Mouse (Mus musculus) hindbrain, embryonic 16.5 days (tissue): ENCODE results near the gene Fam114a1. TPM values are rescaled to one million over a fixed set of nuclear protein-coding genes. Genes with fewer than 3 reads are reported as not detected.
A peak's percentile ranks its signal among the peaks of the same experiment; 100 is the strongest.

Experiments used
- ATAC-seq: fragments of 200-750 bp; cut with Nextera tagmentation; 2 replicates; pipeline ENCODE4 v1.8.0; 2017; ENCODE audit warnings: moderate TSS enrichment, moderate library complexity
- H3K27ac ChIP-seq: fragments of 300-500 bp; sonication (generic); 2 replicates; pipeline ENCODE4 v1.5.1; 2014; ENCODE audit warnings: low read depth, mild to moderate bottlenecking, control low read depth, low read length, moderate library complexity
- H3K27me3 ChIP-seq: fragments of 300-500 bp; sonication (generic); replicated peaks from 2 replicates; pipeline ENCODE4 v1.6.1; 2014; ENCODE audit warnings: low read length; ENCODE audit not compliant: control insufficient read depth, insufficient read depth
- H3K36me3 ChIP-seq: fragments of 300-500 bp; sonication (generic); 2 replicates; pipeline ENCODE4 v1.6.1; 2014; ENCODE audit warnings: mild to moderate bottlenecking, low read length, moderate library complexity, mixed read lengths; ENCODE audit not compliant: control insufficient read depth, insufficient read depth
- H3K4me1 ChIP-seq: fragments of 300-500 bp; sonication (generic); 2 replicates; pipeline ENCODE4 v1.6.1; 2014; ENCODE audit warnings: low read depth, low read length; ENCODE audit not compliant: control insufficient read depth, insufficient read depth
- H3K4me2 ChIP-seq: fragments of 300-500 bp; sonication (generic); 2 replicates; pipeline ENCODE4 v1.6.1; 2014; ENCODE audit warnings: mild to moderate bottlenecking, low read length, control low read depth, moderate library complexity
- H3K4me3 ChIP-seq: fragments of 300-500 bp; sonication (generic); 2 replicates; pipeline ENCODE4 v1.5.1; 2014; ENCODE audit warnings: mild to moderate bottlenecking, low read length, control low read depth, moderate library complexity
- H3K9ac ChIP-seq: fragments of 300-500 bp; sonication (generic); 2 replicates; pipeline ENCODE4 v1.6.1; 2014; ENCODE audit warnings: low read depth, mild to moderate bottlenecking, control low read depth, low read length, moderate library complexity
- H3K9me3 ChIP-seq: fragments of 300-500 bp; sonication (generic); 2 replicates; pipeline ENCODE4 v1.6.1; 2014; ENCODE audit warnings: mild to moderate bottlenecking, low read length, moderate library complexity; ENCODE audit not compliant: control insufficient read depth
- WGBS: fragments of 180-500 bp; shearing (Covaris S2); extraction: QIAGEN DNeasy Blood & Tissue Kit; methylation state at CpG from one replicate; pipeline ENCODE4 v1.1.7; 2014; 5-methylcytosine and 5-hydroxymethylcytosine counted together
- polyA plus RNA-seq: library from polyadenylated mRNA; unstranded; fragments of >200 nt; fragmentation: Nextera tagmentation; extraction: Ambion mirVana; gene quantifications from 2 replicates; pipeline ENCODE4 v1.2.1, GENCODE M21; 2015

Gene Fam114a1
- polyA plus RNA-seq, 1 experiment from 2014 or later: 9.6 TPM

- no peaks in the 10 kb centered on the region; the same call in none of the 2 replicates for H3K4me1 ChIP-seq
- no peaks in the 10 kb centered on the region for H3K36me3 ChIP-seq
- 67% methylated on average over 5 of the region's 5 CpGs for WGBS
- no peak for ATAC-seq
- no peak overlapping the region for H3K4me3 ChIP-seq
- H3K27ac ChIP-seq: no peak overlapping the region
- H3K27me3 ChIP-seq: no peaks in the 10 kb centered on the region
- no peak overlapping the region for H3K4me2 ChIP-seq
- H3K9me3 ChIP-seq: no peaks in the 10 kb centered on the region
- H3K9ac ChIP-seq: no peak overlapping the region
Measured at GRCm38 (mm10) chr5:65040463-65040862, 70.6 kb downstream of the Fam114a1 start.

GRCm38 (mm10) chr5:65043407-65043895 lies 73.6 kb downstream of the Fam114a1 start:
- ATAC-seq: no peak
- no peaks in the 10 kb centered on the region for H3K27me3 ChIP-seq
- 56% methylated on average over 11 of the region's 11 CpGs for WGBS
- H3K9me3 ChIP-seq: no peaks in the 10 kb centered on the region
- no peak overlapping the region for H3K4me3 ChIP-seq
- no peak overlapping the region for H3K27ac ChIP-seq
- H3K9ac ChIP-seq: no peak overlapping the region
- peaks cover 6% of the 10 kb centered on the region for H3K4me1 ChIP-seq
- no peak overlapping the region for H3K4me2 ChIP-seq
- H3K36me3 ChIP-seq: no peaks in the 10 kb centered on the region

- 0 out of 2 replicates have a peak overlapping the region, but pooled peaks have one; percentile 16 for H3K27ac ChIP-seq
- ATAC-seq: peak; percentile 70; the same call in 1 of the 2 replicates
Measured at GRCm38 (mm10) chr5:65045642-65046370, 75.9 kb downstream of the Fam114a1 start.

GRCm38 (mm10) chr5:65046442-65047284 lies 76.8 kb downstream of the Fam114a1 start:
- no peak overlapping the region for H3K4me3 ChIP-seq
- ATAC-seq: peak; percentile 32
- H3K9ac ChIP-seq: no peak overlapping the region
- no peaks in the 10 kb centered on the region for H3K9me3 ChIP-seq
- H3K36me3 ChIP-seq: no peaks in the 10 kb centered on the region
- H3K4me1 ChIP-seq: peaks cover 6% of the 10 kb centered on the region
- H3K27ac ChIP-seq: peak overlapping the region; percentile 32; the same call in 1 of the 2 replicates
- WGBS: 66% methylated on average over 12 of the region's 12 CpGs
- H3K27me3 ChIP-seq: no peaks in the 10 kb centered on the region
- H3K4me2 ChIP-seq: no peak overlapping the region

More at GRCm38 (mm10) chr5:65045642-65046370, 75.9 kb downstream of the Fam114a1 start:
- WGBS: 59% methylated on average over 6 of the region's 6 CpGs
- Histone ChIP-seq H3K36me3 (no peaks in the 10 kb centered on the region), H3K4me2 (no peak overlapping the region), H3K4me1 (peaks cover 6% of the 10 kb centered on the region), H3K9me3 (no peaks in the 10 kb centered on the region), H3K27me3 (no peaks in the 10 kb centered on the region), H3K4me3 (no peak overlapping the region), H3K9ac (no peak overlapping the region)

- ATAC-seq: peak; percentile 38
- no peaks in the 10 kb centered on the region for H3K27me3 ChIP-seq
- no peaks in the 10 kb centered on the region for H3K36me3 ChIP-seq
- H3K9me3 ChIP-seq: no peaks in the 10 kb centered on the region
- H3K4me3 ChIP-seq: no peak overlapping the region
- 34% methylated on average over 12 of the region's 12 CpGs for WGBS
- H3K27ac ChIP-seq: peak overlapping the region; percentile 32; the same call in 1 of the 2 replicates
- peaks cover 8% of the 10 kb centered on the region for H3K4me1 ChIP-seq
- H3K4me2 ChIP-seq: no peak overlapping the region
- no peak overlapping the region for H3K9ac ChIP-seq
Measured at GRCm38 (mm10) chr5:65047285-65047855, 77.5 kb downstream of the Fam114a1 start.

- WGBS: 67% methylated on average over 5 of the region's 5 CpGs
Measured at GRCm38 (mm10) chr5:65049880-65050279, 80.0 kb downstream of the Fam114a1 start.

GRCm38 (mm10) chr5:65051513-65051912 lies 81.6 kb downstream of the Fam114a1 start:
- Histone ChIP-seq H3K4me3 (no peak overlapping the region), H3K9me3 (no peaks in the 10 kb centered on the region), H3K4me2 (no peak overlapping the region), H3K27ac (no peak overlapping the region), H3K9ac (no peak overlapping the region), H3K36me3 (no peaks in the 10 kb centered on the region), H3K4me1 (peaks cover 8% of the 10 kb centered on the region), H3K27me3 (no peaks in the 10 kb centered on the region)
- 59% methylated on average over 3 of the region's 3 CpGs for WGBS
- ATAC-seq: 0 out of 2 replicates have a peak, but pooled peaks have one; percentile 26

More at GRCm38 (mm10) chr5:65049880-65050279, 80.0 kb downstream of the Fam114a1 start:
- H3K4me2 ChIP-seq: no peak overlapping the region
- H3K27me3 ChIP-seq: no peaks in the 10 kb centered on the region
- no peak overlapping the region for H3K4me3 ChIP-seq
- no peak overlapping the region for H3K27ac ChIP-seq
- H3K4me1 ChIP-seq: peaks cover 8% of the 10 kb centered on the region
- H3K36me3 ChIP-seq: no peaks in the 10 kb centered on the region
- H3K9me3 ChIP-seq: no peaks in the 10 kb centered on the region
- no peak for ATAC-seq
- no peak overlapping the region for H3K9ac ChIP-seq

GRCm38 (mm10) chr5:65057596-65057995 lies 87.7 kb downstream of the Fam114a1 start:
- Histone ChIP-seq H3K9me3 (no peaks in the 10 kb centered on the region), H3K4me3 (no peak overlapping the region), H3K36me3 (no peaks in the 10 kb centered on the region), H3K27ac (no peak overlapping the region), H3K9ac (no peak overlapping the region), H3K27me3 (no peaks in the 10 kb centered on the region), H3K4me2 (no peak overlapping the region), H3K4me1 (no peaks in the 10 kb centered on the region)
- no peak for ATAC-seq
- WGBS: 94% methylated on average over 6 of the region's 6 CpGs
